Mouse (Mus musculus) embryonic facial prominence, embryonic 14.5 days (tissue): ENCODE measurements around the gene Sar1a. TPM values are rescaled to one million over a fixed set of nuclear protein-coding genes. Genes with fewer than 3 reads are reported as not detected.
A peak's percentile ranks its signal among the peaks of the same experiment; 100 is the strongest.

ENCODE experiments used
- ATAC-seq: fragments of 200-750 bp; cut with Nextera tagmentation; 2 replicates; pipeline ENCODE4 v1.8.0; 2017; ENCODE audit warnings: low read depth, moderate number of reproducible peaks, moderate TSS enrichment
- DNase-seq: peaks from one replicate; pipeline ENCODE4 v3.0.0-alpha.2; 2015; ENCODE audit warnings: low spot score
- H3K27ac ChIP-seq: fragments of 300-500 bp; sonication (generic); replicated peaks from 2 replicates; pipeline ENCODE4 v1.5.1; 2014; ENCODE audit warnings: low read depth, mild to moderate bottlenecking, low read length, moderate library complexity
- H3K27me3 ChIP-seq: fragments of 300-500 bp; sonication (generic); replicated peaks from 2 replicates; pipeline ENCODE4 v1.6.1; 2014; ENCODE audit warnings: low read length; ENCODE audit not compliant: control insufficient read depth, insufficient read depth
- H3K36me3 ChIP-seq: fragments of 300-500 bp; sonication (generic); 2 replicates; pipeline ENCODE4 v1.6.1; 2014; ENCODE audit warnings: low read length, mixed read lengths; ENCODE audit not compliant: control insufficient read depth, insufficient read depth
- H3K4me1 ChIP-seq: fragments of 300-500 bp; sonication (generic); 2 replicates; pipeline ENCODE4 v1.6.1; 2014; ENCODE audit warnings: antibody characterized with exemption, low read length; ENCODE audit not compliant: control insufficient read depth, insufficient read depth
- H3K4me2 ChIP-seq: fragments of 300-500 bp; sonication (generic); 2 replicates; pipeline ENCODE4 v1.6.1; 2014; ENCODE audit warnings: low read depth, mild to moderate bottlenecking, low read length, moderate library complexity, mixed read lengths
- H3K4me3 ChIP-seq: fragments of 300-500 bp; sonication (generic); 2 replicates; pipeline ENCODE4 v1.5.1; 2014; ENCODE audit warnings: low read depth, mild to moderate bottlenecking, low read length
- H3K9ac ChIP-seq: fragments of 300-500 bp; sonication (generic); 2 replicates; pipeline ENCODE4 v1.6.1; 2014; ENCODE audit warnings: low read depth, mild to moderate bottlenecking, low read length, moderate library complexity, mixed read lengths
- H3K9me3 ChIP-seq: fragments of 300-500 bp; sonication (generic); 2 replicates; pipeline ENCODE4 v1.6.1; 2016; ENCODE audit warnings: low read length; ENCODE audit not compliant: control insufficient read depth
- WGBS: fragments of 180-500 bp; shearing (Covaris S2); extraction: QIAGEN DNeasy Blood & Tissue Kit; methylation state at CpG from one replicate; pipeline ENCODE4 v1.1.7; 2014; 5-methylcytosine and 5-hydroxymethylcytosine counted together
- polyA plus RNA-seq: library from polyadenylated mRNA; unstranded; fragments of >200 nt; fragmentation: Nextera tagmentation; extraction: Ambion mirVana; gene quantifications from 2 replicates; pipeline ENCODE4 v1.2.1, GENCODE M21; 2014

The Sar1a gene
- polyA plus RNA-seq, 1 experiment from 2014 or later: 338 TPM

DNA sequence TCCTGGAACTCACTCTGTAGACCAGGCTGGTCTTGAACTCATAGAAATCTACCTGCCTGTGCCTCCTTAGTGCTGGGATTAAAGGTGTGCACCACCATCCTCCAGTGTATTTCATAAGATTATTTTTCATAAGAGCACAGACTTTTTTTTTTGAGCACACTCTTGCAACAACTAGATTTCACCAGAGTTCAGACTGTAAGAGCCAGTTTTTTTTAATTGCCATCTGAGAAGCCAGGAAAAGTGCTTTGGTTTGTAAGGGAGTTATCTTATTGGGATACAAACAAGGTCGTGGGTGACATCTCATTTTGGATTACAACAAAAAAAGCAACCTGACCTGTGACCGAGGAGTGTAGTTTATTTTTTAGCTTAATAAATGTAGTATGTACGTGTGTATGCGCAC lies 26.0 kb upstream of the Sar1a start:
- peaks cover 7% of the 10 kb centered on the region for H3K4me1 ChIP-seq
- 90% methylated on average over 4 of the region's 4 CpGs for WGBS

GRCm38 (mm10) chr10:61654691-61655090 lies 25.4 kb upstream of the Sar1a start:
- Histone ChIP-seq H3K27ac (no peak overlapping the region), H3K27me3 (no peaks in the 10 kb centered on the region), H3K4me2 (no peak overlapping the region), H3K4me1 (peaks cover 1% of the 10 kb centered on the region), H3K9ac (no peak overlapping the region), H3K9me3 (no peaks in the 10 kb centered on the region), H3K36me3 (peaks cover 19% of the 10 kb centered on the region), H3K4me3 (no peak overlapping the region)
- DNase-seq: no peak
- ATAC-seq: no peak
- WGBS: 86% methylated on average over 7 of the region's 7 CpGs

More for the DNA sequence above, 26.0 kb upstream of the Sar1a start:
- H3K27ac ChIP-seq: no peak overlapping the region
- H3K9me3 ChIP-seq: no peaks in the 10 kb centered on the region
- no peak overlapping the region for H3K4me3 ChIP-seq
- no peak for ATAC-seq
- no peaks in the 10 kb centered on the region for H3K27me3 ChIP-seq
- no peak for DNase-seq
- H3K4me2 ChIP-seq: no peak overlapping the region
- H3K36me3 ChIP-seq: peaks cover 14% of the 10 kb centered on the region
- H3K9ac ChIP-seq: no peak overlapping the region

- ATAC-seq (peak; percentile 70; the same call in 1 of the 2 replicates), DNase-seq (peak; percentile 8)
- Histone ChIP-seq H3K36me3 (peaks cover 24% of the 10 kb centered on the region), H3K4me2 (no peak overlapping the region), H3K27me3 (no peaks in the 10 kb centered on the region), H3K4me1 (no peaks in the 10 kb centered on the region), H3K4me3 (no peak overlapping the region), H3K9ac (no peak overlapping the region), H3K9me3 (no peaks in the 10 kb centered on the region), H3K27ac (no peak overlapping the region)
- 78% methylated on average over 3 of the region's 3 CpGs for WGBS
Measured at GRCm38 (mm10) chr10:61655188-61655587, 24.9 kb upstream of the Sar1a start.

GRCm38 (mm10) chr10:61656928-61657882 lies 22.9 kb upstream of the Sar1a start:
- H3K9me3 ChIP-seq: no peaks in the 10 kb centered on the region
- no peak for ATAC-seq
- whole genome bisulfite sequencing: 89% methylated on average over 18 of the region's 18 CpGs
- no peaks in the 10 kb centered on the region for H3K4me1 ChIP-seq
- H3K36me3 ChIP-seq: peaks cover 42% of the 10 kb centered on the region
- no peak overlapping the region for H3K4me2 ChIP-seq
- DNase-seq: no peak
- no peak overlapping the region for H3K27ac ChIP-seq
- H3K9ac ChIP-seq: no peak overlapping the region
- H3K4me3 ChIP-seq: no peak overlapping the region
- no peaks in the 10 kb centered on the region for H3K27me3 ChIP-seq

- no peak overlapping the region for H3K9ac ChIP-seq
- no peak overlapping the region for H3K4me2 ChIP-seq
- H3K9me3 ChIP-seq: no peaks in the 10 kb centered on the region
- WGBS: 24% methylated on average over 4 of the region's 4 CpGs
- H3K27ac ChIP-seq: no peak overlapping the region
- peaks cover 42% of the 10 kb centered on the region for H3K36me3 ChIP-seq
- DNase-seq (peak; percentile 24), ATAC-seq (no peak)
- no peak overlapping the region for H3K4me3 ChIP-seq
- no peaks in the 10 kb centered on the region for H3K27me3 ChIP-seq
- H3K4me1 ChIP-seq: no peaks in the 10 kb centered on the region
Measured at GRCm38 (mm10) chr10:61657985-61658384, 22.1 kb upstream of the Sar1a start.

GRCm38 (mm10) chr10:61661887-61662286 lies 18.2 kb upstream of the Sar1a start:
- no peak overlapping the region for H3K4me2 ChIP-seq
- H3K4me1 ChIP-seq: no peaks in the 10 kb centered on the region
- peaks cover 72% of the 10 kb centered on the region for H3K36me3 ChIP-seq
- DNase-seq (peak; percentile 24), ATAC-seq (no peak)
- H3K9me3 ChIP-seq: no peaks in the 10 kb centered on the region
- H3K27me3 ChIP-seq: no peaks in the 10 kb centered on the region
- 66% methylated on average over 8 of the region's 8 CpGs for WGBS
- H3K27ac ChIP-seq: no peak overlapping the region
- no peak overlapping the region for H3K4me3 ChIP-seq
- H3K9ac ChIP-seq: no peak overlapping the region

- ATAC-seq: peak; percentile 66
- peak; percentile 85 for DNase-seq
- H3K27ac ChIP-seq: 0 out of 2 replicates have a peak overlapping the region, but pooled peaks have one; percentile 28
- no peak overlapping the region for H3K9ac ChIP-seq
- H3K4me2 ChIP-seq: no peak overlapping the region
- H3K27me3 ChIP-seq: no peaks in the 10 kb centered on the region
- WGBS: 46% methylated on average over 10 of the region's 10 CpGs
- peaks cover 78% of the 10 kb centered on the region for H3K36me3 ChIP-seq
- no peak overlapping the region for H3K4me3 ChIP-seq
- no peaks in the 10 kb centered on the region for H3K9me3 ChIP-seq
- H3K4me1 ChIP-seq: no peaks in the 10 kb centered on the region
Measured at GRCm38 (mm10) chr10:61662391-61662988, 17.6 kb upstream of the Sar1a start.

- H3K9ac ChIP-seq: no peak overlapping the region
- H3K4me3 ChIP-seq: no peak overlapping the region
- H3K27ac ChIP-seq: no peak overlapping the region
- ATAC-seq (no peak), DNase-seq (no peak)
- peaks cover 93% of the 10 kb centered on the region for H3K36me3 ChIP-seq
- H3K27me3 ChIP-seq: no peaks in the 10 kb centered on the region
- H3K4me1 ChIP-seq: no peaks in the 10 kb centered on the region
- no peak overlapping the region for H3K4me2 ChIP-seq
- no peaks in the 10 kb centered on the region for H3K9me3 ChIP-seq
- 93% methylated on average over 10 of the region's 10 CpGs for WGBS
Measured at GRCm38 (mm10) chr10:61665111-61665510, 15.0 kb upstream of the Sar1a start.
